Mouse (Mus musculus) liver, embryonic 12.5 days (tissue): ENCODE measurements around the gene Rgl2. TPM values are rescaled to one million over a fixed set of nuclear protein-coding genes. Genes with fewer than 3 reads are reported as not detected.
A peak's percentile ranks its signal among the peaks of the same experiment; 100 is the strongest.

Experiments used
- ATAC-seq: fragments of 200-750 bp; cut with Nextera tagmentation; 2 replicates; pipeline ENCODE4 v1.8.0; 2017; ENCODE audit warnings: moderate number of reproducible peaks, mild to moderate bottlenecking, moderate library complexity
- H3K27ac ChIP-seq: fragments of 300-500 bp; sonication (generic); 2 replicates; pipeline ENCODE4 v1.5.1; 2016; ENCODE audit warnings: mild to moderate bottlenecking
- H3K27me3 ChIP-seq: fragments of 300-500 bp; sonication (generic); replicated peaks from 2 replicates; pipeline ENCODE4 v1.6.1; 2016; ENCODE audit warnings: mild to moderate bottlenecking, moderate library complexity
- H3K36me3 ChIP-seq: fragments of 300-500 bp; sonication (generic); 2 replicates; pipeline ENCODE4 v1.6.1; 2016; ENCODE audit warnings: mild to moderate bottlenecking, moderate library complexity
- H3K4me1 ChIP-seq: fragments of 300-500 bp; sonication (generic); 2 replicates; pipeline ENCODE4 v1.6.1; 2016
- H3K4me2 ChIP-seq: fragments of 300-500 bp; sonication (generic); 2 replicates; pipeline ENCODE4 v1.6.1; 2016; ENCODE audit warnings: mild to moderate bottlenecking, moderate library complexity
- H3K4me3 ChIP-seq: fragments of 300-500 bp; sonication (generic); 2 replicates; pipeline ENCODE4 v1.5.1; 2016; ENCODE audit warnings: mild to moderate bottlenecking, moderate library complexity
- H3K9ac ChIP-seq: fragments of 300-500 bp; sonication (generic); 2 replicates; pipeline ENCODE4 v1.6.1; 2016; ENCODE audit warnings: mild to moderate bottlenecking, moderate library complexity
- H3K9me3 ChIP-seq: fragments of 300-500 bp; sonication (generic); replicated peaks from 2 replicates; pipeline ENCODE4 v1.6.1; 2016; ENCODE audit warnings: mild to moderate bottlenecking, moderate library complexity
- WGBS: fragments of 180-500 bp; shearing (Covaris S2); methylation state at CpG from one replicate; pipeline ENCODE4 v1.1.7; 2016; ENCODE audit not compliant: insufficient replicate concordance; 5-methylcytosine and 5-hydroxymethylcytosine counted together
- polyA plus RNA-seq: library from polyadenylated mRNA; unstranded; fragments of >200 nt; fragmentation: Nextera tagmentation; extraction: Ambion mirVana; gene quantifications from 2 replicates; pipeline ENCODE4 v1.2.1, GENCODE M21; 2016

The Rgl2 gene
- polyA plus RNA-seq, 1 experiment from 2014 or later = 17.3 TPM

DNA sequence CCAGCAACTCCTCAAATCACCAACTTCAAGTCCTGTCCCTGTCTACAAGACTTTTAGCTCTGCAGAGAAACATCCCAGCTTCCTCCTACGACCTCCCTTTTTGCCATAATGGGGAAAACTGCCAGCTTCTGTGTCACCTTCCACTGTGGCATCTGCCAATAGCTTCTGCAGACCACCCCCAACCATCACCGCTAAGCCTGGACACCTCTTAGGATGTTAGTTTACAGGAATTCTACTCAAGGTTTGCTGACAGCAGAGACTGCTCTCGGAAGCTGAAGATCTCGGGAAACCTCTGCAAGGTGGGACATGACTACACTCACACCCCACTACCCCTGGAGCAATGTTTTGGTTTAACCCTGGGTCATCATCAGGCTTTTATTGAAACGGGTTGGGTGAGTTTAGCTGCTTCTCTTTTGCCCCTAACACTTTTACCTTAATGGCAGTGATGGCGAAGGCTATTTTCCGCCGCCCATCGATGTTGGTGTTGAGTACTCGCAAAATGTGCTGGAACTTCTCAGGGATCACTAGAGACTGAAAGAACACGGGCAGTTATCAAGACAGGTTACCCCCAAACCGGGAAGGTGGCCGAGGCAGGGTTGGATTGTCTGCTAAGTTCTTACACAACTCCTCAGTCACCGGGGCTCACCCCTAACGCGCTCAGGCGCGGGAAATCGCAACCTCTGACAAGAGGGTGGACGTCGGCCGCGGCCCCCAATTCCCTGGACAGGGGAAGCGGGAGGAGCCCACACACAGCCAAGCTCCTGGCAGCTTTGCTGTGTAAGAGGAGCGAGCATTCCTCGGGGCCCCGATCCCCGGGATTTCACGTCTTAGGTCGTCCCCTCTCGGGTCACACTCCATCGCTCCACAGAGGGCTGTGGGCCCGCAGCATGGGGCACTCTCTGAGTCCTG lies 25.6 kb downstream of the Rgl2 start:
- Histone ChIP-seq H3K4me1 (peaks cover 64% of the 10 kb centered on the region), H3K9me3 (no peaks in the 10 kb centered on the region), H3K4me2 (peak overlapping the region; percentile 90), H3K36me3 (peaks cover 65% of the 10 kb centered on the region), H3K27ac (peak overlapping the region; percentile 92), H3K9ac (peak overlapping the region; percentile 84), H3K4me3 (peak overlapping the region; percentile 80), H3K27me3 (no peaks in the 10 kb centered on the region)
- ATAC-seq = no peak
- under 1% methylated on average over 33 of the region's 33 CpGs for WGBS

- under 1% methylated on average over 50 of the region's 50 CpGs for WGBS
- peaks cover 56% of the 10 kb centered on the region for H3K4me1 ChIP-seq
Observed at GRCm38 (mm10) chr17:33955555-33956214, 26.3 kb downstream of the Rgl2 start, which contains the start of the genes Vps52 and Rps18. Gene Vps52 (plus strand): TSS chr17:33955812. Gene Rps18 (minus strand): TSS chr17:33956001.

GRCm38 (mm10) chr17:33956336-33956735 lies 27.0 kb downstream of the Rgl2 start:
- peak overlapping the region; percentile 80 for H3K4me3 ChIP-seq
- peak overlapping the region; percentile 90 for H3K27ac ChIP-seq
- no peaks in the 10 kb centered on the region for H3K9me3 ChIP-seq
- H3K4me1 ChIP-seq = peaks cover 49% of the 10 kb centered on the region
- WGBS = 3% methylated on average over 10 of the region's 10 CpGs
- ATAC-seq = no peak
- H3K9ac ChIP-seq = peak overlapping the region; percentile 84
- H3K36me3 ChIP-seq = peaks cover 70% of the 10 kb centered on the region
- H3K4me2 ChIP-seq = peak overlapping the region; percentile 91
- no peaks in the 10 kb centered on the region for H3K27me3 ChIP-seq

More at GRCm38 (mm10) chr17:33955555-33956214, 26.3 kb downstream of the Rgl2 start, which contains the start of the genes Vps52 and Rps18:
- Histone ChIP-seq H3K27me3 (no peaks in the 10 kb centered on the region), H3K36me3 (peaks cover 65% of the 10 kb centered on the region), H3K9ac (peak within 1 kb of the TSS; percentile 84), H3K27ac (peak within 1 kb of the TSS; percentile 92), H3K9me3 (no peaks in the 10 kb centered on the region), H3K4me2 (peak within 1 kb of the TSS; percentile 91), H3K4me3 (peak within 1 kb of the TSS; percentile 80)
- peak; percentile 81 for ATAC-seq

GRCm38 (mm10) chr17:33957493-33957892 lies 28.1 kb downstream of the Rgl2 start:
- H3K9me3 ChIP-seq = no peaks in the 10 kb centered on the region
- H3K4me1 ChIP-seq = peaks cover 38% of the 10 kb centered on the region
- no peak for ATAC-seq
- no peaks in the 10 kb centered on the region for H3K27me3 ChIP-seq
- WGBS = 80% methylated on average over 6 of the region's 6 CpGs
- H3K9ac ChIP-seq = no peak overlapping the region; the same call in 1 of the 2 replicates
- H3K36me3 ChIP-seq = peaks cover 73% of the 10 kb centered on the region
- H3K4me2 ChIP-seq = 0 out of 2 replicates have a peak overlapping the region, but pooled peaks have one; percentile 91
- H3K27ac ChIP-seq = no peak overlapping the region
- no peak overlapping the region for H3K4me3 ChIP-seq

- Histone ChIP-seq H3K36me3 (peaks cover 73% of the 10 kb centered on the region), H3K9me3 (no peaks in the 10 kb centered on the region), H3K4me1 (peaks cover 28% of the 10 kb centered on the region), H3K27ac (no peak overlapping the region), H3K27me3 (no peaks in the 10 kb centered on the region), H3K4me2 (no peak overlapping the region), H3K4me3 (no peak overlapping the region), H3K9ac (no peak overlapping the region)
- no peak for ATAC-seq
- 87% methylated on average over 11 of the region's 11 CpGs for WGBS
Observed at GRCm38 (mm10) chr17:33958451-33958850, 29.1 kb downstream of the Rgl2 start.

DNA sequence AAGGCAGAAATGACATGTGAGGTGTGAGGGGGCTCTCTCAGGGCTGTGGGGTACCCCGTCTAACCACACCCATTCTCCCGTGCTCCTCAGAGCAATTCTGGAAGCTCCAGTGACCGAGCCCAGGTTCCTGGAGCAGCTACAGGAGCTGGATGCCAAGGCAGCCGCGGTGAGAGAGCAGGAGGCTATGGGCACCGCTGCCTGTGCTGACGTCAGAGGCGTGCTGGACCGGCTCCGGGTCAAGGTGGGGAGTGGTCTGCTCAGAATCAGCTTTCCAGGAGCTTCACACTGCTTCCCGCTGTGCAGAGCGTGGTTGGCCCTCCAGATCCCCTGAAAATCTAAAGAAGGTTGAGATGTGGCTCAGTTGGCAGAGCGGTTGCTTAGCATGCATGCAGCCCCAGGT lies 29.8 kb downstream of the Rgl2 start:
- H3K4me1 ChIP-seq = peaks cover 21% of the 10 kb centered on the region
- H3K4me2 ChIP-seq = no peak overlapping the region
- no peaks in the 10 kb centered on the region for H3K27me3 ChIP-seq
- no peaks in the 10 kb centered on the region for H3K9me3 ChIP-seq
- no peak overlapping the region for H3K4me3 ChIP-seq
- 88% methylated on average over 13 of the region's 13 CpGs for WGBS
- no peak overlapping the region for H3K9ac ChIP-seq
- no peak overlapping the region for H3K27ac ChIP-seq
- peaks cover 73% of the 10 kb centered on the region for H3K36me3 ChIP-seq
- ATAC-seq = no peak

- H3K27ac ChIP-seq = no peak overlapping the region
- no peaks in the 10 kb centered on the region for H3K27me3 ChIP-seq
- peaks cover 15% of the 10 kb centered on the region for H3K4me1 ChIP-seq
- no peaks in the 10 kb centered on the region for H3K9me3 ChIP-seq
- no peak overlapping the region for H3K9ac ChIP-seq
- no peak overlapping the region for H3K4me3 ChIP-seq
- ATAC-seq = no peak
- no peak overlapping the region for H3K4me2 ChIP-seq
- WGBS = 89% methylated on average over 15 of the region's 15 CpGs
- H3K36me3 ChIP-seq = peaks cover 70% of the 10 kb centered on the region
Observed at GRCm38 (mm10) chr17:33959948-33960347, 30.6 kb downstream of the Rgl2 start.

- no peak for ATAC-seq
- no peak overlapping the region for H3K9ac ChIP-seq
- H3K27ac ChIP-seq = no peak overlapping the region
- H3K4me2 ChIP-seq = no peak overlapping the region
- H3K4me1 ChIP-seq = no peaks in the 10 kb centered on the region
- WGBS = 85% methylated on average over 7 of the region's 7 CpGs
- H3K4me3 ChIP-seq = no peak overlapping the region
- H3K27me3 ChIP-seq = no peaks in the 10 kb centered on the region
- H3K9me3 ChIP-seq = no peaks in the 10 kb centered on the region
- peaks cover 86% of the 10 kb centered on the region for H3K36me3 ChIP-seq
Observed at GRCm38 (mm10) chr17:33962876-33963275, 33.5 kb downstream of the Rgl2 start.

- ATAC-seq = no peak
- H3K4me2 ChIP-seq = no peak overlapping the region
- no peak overlapping the region for H3K9ac ChIP-seq
- peaks cover 4% of the 10 kb centered on the region; the same call in 1 of the 2 replicates for H3K4me1 ChIP-seq
- WGBS = 85% methylated on average over 17 of the region's 17 CpGs
- H3K4me3 ChIP-seq = no peak overlapping the region
- H3K27me3 ChIP-seq = no peaks in the 10 kb centered on the region
- peaks cover 62% of the 10 kb centered on the region for H3K36me3 ChIP-seq
- peaks cover 10% of the 10 kb centered on the region; the same call in 1 of the 2 replicates for H3K9me3 ChIP-seq
- H3K27ac ChIP-seq = no peak overlapping the region
Observed at GRCm38 (mm10) chr17:33965082-33965845, 35.9 kb downstream of the Rgl2 start.

GRCm38 (mm10) chr17:33965846-33966550 lies 36.7 kb downstream of the Rgl2 start:
- H3K27ac ChIP-seq = no peak overlapping the region
- no peaks in the 10 kb centered on the region for H3K27me3 ChIP-seq
- H3K36me3 ChIP-seq = peaks cover 55% of the 10 kb centered on the region
- WGBS = 81% methylated on average over 16 of the region's 16 CpGs
- H3K4me2 ChIP-seq = no peak overlapping the region
- no peak for ATAC-seq
- H3K4me1 ChIP-seq = peaks cover 4% of the 10 kb centered on the region; the same call in 1 of the 2 replicates
- H3K9ac ChIP-seq = no peak overlapping the region
- H3K4me3 ChIP-seq = no peak overlapping the region
- peaks cover 11% of the 10 kb centered on the region; the same call in 1 of the 2 replicates for H3K9me3 ChIP-seq

- H3K27me3 ChIP-seq = no peaks in the 10 kb centered on the region; the same call in 1 of the 2 replicates
- H3K4me1 ChIP-seq = peaks cover 5% of the 10 kb centered on the region; the same call in 1 of the 2 replicates
- H3K9me3 ChIP-seq = peaks cover 11% of the 10 kb centered on the region; the same call in 1 of the 2 replicates
- H3K36me3 ChIP-seq = peaks cover 30% of the 10 kb centered on the region
- H3K27ac ChIP-seq = no peak overlapping the region
- WGBS = under 1% methylated on average over 9 of the region's 9 CpGs
- H3K4me2 ChIP-seq = no peak overlapping the region
- ATAC-seq = peak; percentile 65
- no peak overlapping the region for H3K9ac ChIP-seq
- H3K4me3 ChIP-seq = no peak overlapping the region
Observed at GRCm38 (mm10) chr17:33968489-33968888, 39.1 kb downstream of the Rgl2 start.
